14 mouse cellular contexts compared by ENCODE assay signal in the genomic region with DNA sequence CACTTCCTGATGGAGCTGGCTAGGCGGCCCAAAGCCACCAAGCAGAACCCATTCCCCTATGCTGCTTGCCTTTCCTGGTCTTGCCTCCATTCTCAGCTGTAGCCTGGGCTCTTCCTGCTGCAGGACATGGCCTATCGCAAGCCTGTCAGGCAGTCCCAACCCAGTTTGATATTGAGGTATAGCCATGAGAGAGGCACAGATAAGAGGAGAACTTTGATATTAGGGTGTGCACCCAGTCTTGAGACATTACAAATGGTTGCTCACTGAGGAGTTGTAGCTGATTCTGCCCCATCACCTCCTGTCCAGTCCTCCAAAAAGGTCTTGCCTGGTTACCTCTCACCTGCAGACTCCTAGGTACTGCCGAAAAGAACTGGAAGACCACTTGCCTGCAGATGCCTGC. TPM values are rescaled to one million over a fixed set of nuclear protein-coding genes. Genes with fewer than 3 reads are reported as not detected.
DNase-seq lines count a peak whose midpoint lies in the region; ATAC-seq and TF ChIP-seq lines count a peak whose summit lies in the region.
"Had no signal": no experiment of that assay in that cellular context is flagged by ENCODE, and none has a peak within 500 bp of the region (broad histone marks: within the 10 kb centered on the region; RNA-seq: fewer than 3 reads in every experiment).

No protein-coding gene starts in this region.

- H3K27me3 ChIP-seq in erythroblast, embryonic 14.5 days (ENCODE audit: control insufficient read depth): no peaks in the 10 kb centered on the region
- no peaks in the 10 kb centered on the region for H3K27me3 ChIP-seq in liver, embryonic 14.5 days (ENCODE audit: control insufficient read depth, insufficient read depth, low read length)
- H3K27me3 ChIP-seq: forebrain, embryonic 12.5 days had no signal

- intact Hi-C loops in heart, postnatal 36 days (cut with DNase I): no loop called here
- intact Hi-C loops in heart, postnatal 25 days (cut with DNase I): no loop called here

- peak; percentile 88 to 89 (median 89) for DNase-seq in liver, embryonic 14.5 days (ENCODE audit: low read depth in 3 of 3, low spot score in 3 of 3)
- DNase-seq in spleen, postnatal 10 days (ENCODE audit: low spot score in 2 of 2): peak; percentile 76 to 80
- no peak for DNase-seq in testis, postnatal 14 days (ENCODE audit: low spot score)
- no peak for DNase-seq in heart, postnatal 36 days
- DNase-seq in heart, postnatal 25 days (ENCODE audit: low spot score): no peak
- DNase-seq in adrenal gland, adult 8-10 months: no peak
- DNase-seq: cerebellum, adult 9-10 months; lung, embryonic 14.5 days had no signal

- WGBS in bone marrow, adult 2 months: 67% methylated on average over 3 of the region's 3 CpGs
- 31% methylated on average over 3 of the region's 3 CpGs for WGBS in liver, embryonic 14.5 days (ENCODE audit: insufficient replicate concordance)

- ATAC-seq in liver, embryonic 14.5 days (ENCODE audit: insufficient read depth): peak; percentile 92
- ATAC-seq: hindbrain, embryonic 16.5 days had no signal

- TF ChIP-seq POLR2A in bone marrow, adult 2 months (IDR thresholded peaks at IDR 0.05; ENCODE audit: borderline replicate concordance, control insufficient read depth, low read depth, low read length): no peak

- H3K9me3 ChIP-seq in erythroblast, embryonic 14.5 days (ENCODE audit: control insufficient read depth, low read length): no peaks in the 10 kb centered on the region
- no peaks in the 10 kb centered on the region for H3K9me3 ChIP-seq in liver, embryonic 14.5 days (ENCODE audit: control insufficient read depth, low read length)
- H3K9me3 ChIP-seq: forebrain, embryonic 12.5 days; G1E; neural tube, embryonic 15.5 days had no signal

- peaks cover 8% of the 10 kb centered on the region for H3K4me1 ChIP-seq in bone marrow, adult 2 months (ENCODE audit: control insufficient read depth, insufficient read depth, low read length)
- H3K4me1 ChIP-seq in erythroblast, embryonic 14.5 days (ENCODE audit: control insufficient read depth): peaks cover 90% of the 10 kb centered on the region
- H3K4me1 ChIP-seq in liver, embryonic 14.5 days (replicated peaks; ENCODE audit: control insufficient read depth in 2 of 2, insufficient read depth in 2 of 2, low read length in 1 of 2): peaks cover 61 to 64% of the 10 kb centered on the region in 2 experiments
- H3K4me1 ChIP-seq: forebrain, embryonic 12.5 days; neural tube, embryonic 15.5 days had no signal

- H3K4me2 ChIP-seq in liver, embryonic 14.5 days (ENCODE audit: low read depth): peak overlapping the region; percentile 96
- H3K4me2 ChIP-seq: forebrain, embryonic 12.5 days; lung, embryonic 14.5 days; neural tube, embryonic 15.5 days had no signal

- peaks cover 3% of the 10 kb centered on the region; the same call in 1 of the 2 replicates for H3K36me3 ChIP-seq in erythroblast, embryonic 14.5 days (ENCODE audit: control insufficient read depth)
- H3K36me3 ChIP-seq in liver, embryonic 14.5 days (replicated peaks; ENCODE audit: control insufficient read depth, insufficient read depth, low read depth): no peaks in the 10 kb centered on the region
- H3K36me3 ChIP-seq: forebrain, embryonic 12.5 days; G1E; neural tube, embryonic 15.5 days had no signal

- TF ChIP-seq EP300 in liver, embryonic 14.5 days (IDR thresholded peaks at IDR 0.05; ENCODE audit: low read depth): peak; percentile 99

- H3K9ac ChIP-seq in liver, embryonic 14.5 days (replicated peaks): peak overlapping the region; percentile 78
- H3K9ac ChIP-seq: forebrain, embryonic 12.5 days; lung, embryonic 14.5 days; neural tube, embryonic 15.5 days had no signal

- no peak for TF ChIP-seq CTCF in bone marrow, adult 2 months (IDR thresholded peaks at IDR 0.05; ENCODE audit: control insufficient read depth, insufficient read depth, low read length)
- TF ChIP-seq CTCF in liver, embryonic 14.5 days (IDR thresholded peaks at IDR 0.05; ENCODE audit: low read depth): no peak

- H3K4me3 ChIP-seq in bone marrow, adult 2 months (replicated peaks; ENCODE audit: control insufficient read depth, low read depth, low read length): peak overlapping the region; percentile 59
- H3K4me3 ChIP-seq in erythroblast, embryonic 14.5 days (replicated peaks): peak overlapping the region; percentile 71
- H3K4me3 ChIP-seq in liver, embryonic 14.5 days (ENCODE audit: insufficient read depth in 1 of 2, low read depth in 2 of 2, low read length in 2 of 2): peak overlapping the region; percentile 52 to 61
- H3K4me3 ChIP-seq: forebrain, embryonic 12.5 days; neural tube, embryonic 15.5 days had no signal

- peak overlapping the region; percentile 73 for H3K27ac ChIP-seq in bone marrow, adult 2 months (ENCODE audit: control insufficient read depth, insufficient read depth, low read depth, low read length, poor library complexity)
- peak overlapping the region; percentile 90 for H3K27ac ChIP-seq in liver, embryonic 14.5 days
- H3K27ac ChIP-seq: forebrain, embryonic 12.5 days; neural tube, embryonic 15.5 days had no signal

RNA-seq across cellular contexts. Expression of a gene that starts 6.5 kb away (rescaled TPM):
- polyA plus RNA-seq in bone marrow, adult 2 months (2011; ENCODE audit: insufficient read depth, insufficient read length, low replicate concordance, missing spikeins): 585 and 642 TPM in 2 replicates
- 36.4 and 44.9 TPM in 2 replicates for polyA plus RNA-seq in erythroblast, embryonic 14.5 days (2012)
- 367 and 457 TPM in 2 replicates for polyA plus RNA-seq in liver, embryonic 14.5 days (2012; rRNA removed)
- 444 and 509 TPM in 2 replicates for polyA plus RNA-seq in liver, embryonic 14.5 days (2014; fragmentation: Nextera tagmentation; extraction: Ambion mirVana)
- 10 to 100 TPM; 54.6 to 75.2 TPM for total RNA-seq in heart, postnatal 36 days (2021)
- 10 to 100 TPM; 69.3 to 72.3 TPM for total RNA-seq in heart, postnatal 25 days (2021)
- total RNA-seq in adrenal gland, adult 8-10 months (2022): 100 to 1,000 TPM; 298 to 415 (median 329) TPM

Comparison
In these comparisons a context has a peak if more than half of its experiments do, and no peak if none do; other contexts are left out.
1. DNase-seq: peak in liver, embryonic 14.5 days (3 of 3) and spleen, postnatal 10 days (2 of 2); none in testis, postnatal 14 days (single experiment), heart, postnatal 36 days (0 of 2), heart, postnatal 25 days (single experiment) and adrenal gland, adult 8-10 months (single experiment).
2. Peak in every context shown above with its lines, with median percentiles within 50 percentile points of each other: H3K4me3 ChIP-seq.